Mouse (Mus musculus) kidney, embryonic 14.5 days (tissue): Measurements from ENCODE around the gene Vcan. TPM values are rescaled to one million over a fixed set of nuclear protein-coding genes. Genes with fewer than 3 reads are reported as not detected.

Experiments used
- ATAC-seq: fragments of 200-750 bp; cut with Nextera tagmentation; 2 replicates; pipeline ENCODE4 v1.8.0; 2017; ENCODE audit warnings: moderate number of reproducible peaks, mild to moderate bottlenecking, moderate TSS enrichment, moderate library complexity; ENCODE audit not compliant: low FRiP score, low TSS enrichment
- H3K27ac ChIP-seq: fragments of 300-500 bp; sonication (generic); 2 replicates; pipeline ENCODE4 v1.5.1; 2014; ENCODE audit warnings: low read depth, mild to moderate bottlenecking, low read length, moderate library complexity, mixed read lengths
- H3K27me3 ChIP-seq: fragments of 300-500 bp; sonication (generic); 2 replicates; pipeline ENCODE4 v1.6.1; 2014; ENCODE audit warnings: mild to moderate bottlenecking, low read length; ENCODE audit not compliant: control insufficient read depth, insufficient read depth
- H3K36me3 ChIP-seq: fragments of 300-500 bp; sonication (generic); 2 replicates; pipeline ENCODE4 v1.6.1; 2014; ENCODE audit warnings: low read length, mixed read lengths; ENCODE audit not compliant: control insufficient read depth, insufficient read depth
- H3K4me1 ChIP-seq: fragments of 300-500 bp; sonication (generic); 2 replicates; pipeline ENCODE4 v1.6.1; 2014; ENCODE audit warnings: low read length, mixed read lengths; ENCODE audit not compliant: control insufficient read depth, insufficient read depth
- H3K4me2 ChIP-seq: fragments of 300-500 bp; sonication (generic); replicated peaks from 2 replicates; pipeline ENCODE4 v1.6.1; 2014; ENCODE audit warnings: low read depth, mild to moderate bottlenecking, low read length
- H3K4me3 ChIP-seq: fragments of 300-500 bp; sonication (generic); 2 replicates; pipeline ENCODE4 v1.5.1; 2014; ENCODE audit warnings: mild to moderate bottlenecking, low read length
- H3K9ac ChIP-seq: fragments of 300-500 bp; sonication (generic); 2 replicates; pipeline ENCODE4 v1.6.1; 2014; ENCODE audit warnings: low read depth, mild to moderate bottlenecking, low read length, moderate library complexity
- H3K9me3 ChIP-seq: fragments of 300-500 bp; sonication (generic); 2 replicates; pipeline ENCODE4 v1.6.1; 2016; ENCODE audit warnings: low read length; ENCODE audit not compliant: control insufficient read depth
- WGBS: fragments of 180-500 bp; shearing (Covaris S2); extraction: QIAGEN DNeasy Blood & Tissue Kit; methylation state at CpG from one replicate; pipeline ENCODE4 v1.1.7; 2014; 5-methylcytosine and 5-hydroxymethylcytosine counted together
- polyA plus RNA-seq: library from polyadenylated mRNA; unstranded; fragments of >200 nt; fragmentation: Nextera tagmentation; extraction: Ambion mirVana; gene quantifications from 2 replicates; pipeline ENCODE4 v1.2.1, GENCODE M21; 2014

Gene Vcan
- polyA plus RNA-seq, 1 experiment from 2014 or later, result 121 TPM

DNA sequence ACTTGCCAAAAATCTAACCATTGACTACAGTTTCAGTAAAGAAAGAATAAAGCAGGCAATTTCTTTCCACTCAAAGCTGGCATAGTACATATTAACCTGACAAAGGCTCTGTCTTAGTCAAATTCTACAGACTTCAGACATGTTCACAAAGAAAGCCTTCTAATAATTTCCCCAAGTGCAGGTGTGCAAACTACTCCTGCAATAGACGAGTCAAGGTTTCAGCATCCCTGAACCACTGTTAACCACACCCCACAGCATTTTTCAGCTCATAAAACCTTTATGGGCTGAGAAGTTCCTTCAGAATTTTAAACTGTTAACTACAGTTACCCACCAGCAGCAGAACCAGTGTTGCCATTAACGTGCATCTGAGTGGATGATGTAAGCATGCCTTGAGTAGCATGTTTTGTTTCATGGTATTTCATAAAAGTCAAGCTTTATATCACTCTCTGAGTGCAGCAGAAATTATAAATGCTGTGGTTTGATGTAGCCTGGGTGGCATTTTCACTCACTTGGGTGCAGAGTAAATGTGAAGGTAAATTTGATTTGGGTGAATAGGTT, 42.2 kb downstream of the Vcan start:
- peaks cover 40% of the 10 kb centered on the region for H3K36me3 ChIP-seq
- H3K4me3 ChIP-seq, result no peak overlapping the region
- no peaks in the 10 kb centered on the region for H3K4me1 ChIP-seq
- H3K27ac ChIP-seq, result no peak overlapping the region
- no peak for ATAC-seq
- H3K4me2 ChIP-seq, result no peak overlapping the region
- WGBS, result 84% methylated on average over 2 of the region's 2 CpGs
- no peak overlapping the region for H3K9ac ChIP-seq
- no peaks in the 10 kb centered on the region for H3K27me3 ChIP-seq
- H3K9me3 ChIP-seq, result peaks cover 3% of the 10 kb centered on the region; the same call in 1 of the 2 replicates

DNA sequence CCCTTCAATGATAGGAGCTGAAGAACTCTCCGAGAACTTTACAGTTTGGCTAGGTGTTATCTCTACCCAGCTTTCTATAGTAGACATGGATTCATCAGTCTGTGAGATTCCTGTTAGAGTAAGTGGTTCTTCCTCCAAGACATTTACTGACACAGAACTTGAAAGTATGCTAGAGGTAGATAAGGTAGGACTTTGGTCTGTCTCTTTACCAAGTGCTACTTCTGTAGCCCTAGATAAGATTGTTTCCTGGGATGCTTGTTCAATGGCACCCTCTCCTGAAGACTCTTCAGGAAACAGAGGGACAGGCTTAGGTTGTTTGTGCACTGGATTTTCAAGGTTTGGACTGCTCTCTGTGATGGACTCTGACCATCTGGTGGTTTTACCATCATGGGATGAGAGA, 49.7 kb downstream of the Vcan start:
- Histone ChIP-seq H3K9ac (no peak overlapping the region), H3K4me3 (no peak overlapping the region), H3K9me3 (no peaks in the 10 kb centered on the region), H3K36me3 (peaks cover 46% of the 10 kb centered on the region), H3K4me2 (no peak overlapping the region), H3K27ac (no peak overlapping the region), H3K4me1 (no peaks in the 10 kb centered on the region), H3K27me3 (no peaks in the 10 kb centered on the region)
- ATAC-seq, result no peak
- 93% methylated on average over 1 of the region's 1 CpGs for WGBS

DNA sequence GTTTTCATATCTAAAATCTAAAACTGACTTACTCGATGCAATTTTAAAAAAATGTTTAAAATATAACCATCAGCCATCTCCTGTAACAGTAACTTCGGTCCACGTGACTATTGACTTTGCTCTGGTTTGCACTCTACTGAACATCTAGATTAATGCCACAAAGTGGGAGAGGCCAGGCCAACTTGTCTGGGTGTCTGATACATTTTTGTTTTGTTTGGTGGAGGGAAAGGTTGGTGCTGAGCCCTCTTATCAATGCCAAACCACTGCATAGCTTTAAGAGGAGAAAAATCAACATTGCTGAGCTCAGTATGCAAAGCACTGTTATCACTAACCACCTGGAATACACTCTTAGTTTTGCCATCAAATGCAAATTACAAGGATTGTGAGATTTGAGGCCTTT, 58.8 kb downstream of the Vcan start:
- no peaks in the 10 kb centered on the region for H3K4me1 ChIP-seq
- H3K36me3 ChIP-seq, result peaks cover 50% of the 10 kb centered on the region
- no peak overlapping the region for H3K27ac ChIP-seq
- H3K4me2 ChIP-seq, result no peak overlapping the region
- H3K4me3 ChIP-seq, result no peak overlapping the region
- no peak overlapping the region for H3K9ac ChIP-seq
- no peak for ATAC-seq
- no peaks in the 10 kb centered on the region for H3K27me3 ChIP-seq
- 94% methylated on average over 3 of the region's 3 CpGs for WGBS
- no peaks in the 10 kb centered on the region for H3K9me3 ChIP-seq

DNA sequence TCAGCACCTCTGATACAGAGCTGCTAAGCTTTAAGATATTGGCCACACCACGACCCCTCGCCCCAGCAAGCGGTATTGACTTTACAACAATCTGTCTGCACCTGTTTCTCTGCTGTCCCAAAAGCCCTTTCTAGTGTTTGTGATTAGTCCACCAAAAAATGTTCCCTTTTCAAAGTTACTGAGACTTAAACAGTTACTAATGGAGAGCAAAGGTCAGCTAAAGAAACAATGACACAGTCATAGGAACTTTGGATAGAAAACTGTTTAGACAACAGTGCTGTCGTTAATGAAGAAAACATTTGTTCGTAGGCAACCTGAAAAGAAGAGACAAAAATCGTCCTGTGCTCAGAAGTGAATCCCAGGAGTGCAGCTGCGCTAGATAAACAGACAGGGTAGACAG, 60.1 kb downstream of the Vcan start:
- no peak overlapping the region for H3K9ac ChIP-seq
- no peaks in the 10 kb centered on the region for H3K9me3 ChIP-seq
- H3K27ac ChIP-seq, result no peak overlapping the region
- no peaks in the 10 kb centered on the region for H3K27me3 ChIP-seq
- 89% methylated on average over 7 of the region's 7 CpGs for WGBS
- no peaks in the 10 kb centered on the region for H3K4me1 ChIP-seq
- H3K36me3 ChIP-seq, result peaks cover 55% of the 10 kb centered on the region
- H3K4me3 ChIP-seq, result no peak overlapping the region
- H3K4me2 ChIP-seq, result no peak overlapping the region
- no peak for ATAC-seq

DNA sequence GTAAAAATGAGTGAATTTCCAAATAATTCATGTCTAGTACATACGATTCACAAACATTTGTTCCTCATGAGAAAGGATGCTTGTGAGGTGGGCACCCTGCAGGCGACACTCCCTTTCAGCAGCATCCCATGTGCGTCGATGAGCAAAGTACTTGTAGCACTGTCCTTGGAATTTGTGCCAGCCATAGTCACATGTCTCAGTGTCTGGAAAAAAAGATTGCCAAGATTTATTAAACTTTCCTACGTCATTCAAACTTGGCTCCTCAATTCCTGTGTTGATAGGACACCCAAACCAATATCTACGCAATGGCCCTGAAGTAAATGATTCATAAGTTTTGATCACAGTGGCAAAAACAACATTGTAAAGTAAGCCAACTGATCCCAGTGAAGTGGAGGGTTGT, 62.6 kb downstream of the Vcan start:
- H3K9me3 ChIP-seq, result no peaks in the 10 kb centered on the region
- peaks cover 64% of the 10 kb centered on the region for H3K36me3 ChIP-seq
- H3K4me1 ChIP-seq, result no peaks in the 10 kb centered on the region
- no peak overlapping the region for H3K4me2 ChIP-seq
- no peak for ATAC-seq
- H3K9ac ChIP-seq, result no peak overlapping the region
- 94% methylated on average over 6 of the region's 6 CpGs for WGBS
- H3K4me3 ChIP-seq, result no peak overlapping the region
- H3K27me3 ChIP-seq, result no peaks in the 10 kb centered on the region
- no peak overlapping the region for H3K27ac ChIP-seq

DNA sequence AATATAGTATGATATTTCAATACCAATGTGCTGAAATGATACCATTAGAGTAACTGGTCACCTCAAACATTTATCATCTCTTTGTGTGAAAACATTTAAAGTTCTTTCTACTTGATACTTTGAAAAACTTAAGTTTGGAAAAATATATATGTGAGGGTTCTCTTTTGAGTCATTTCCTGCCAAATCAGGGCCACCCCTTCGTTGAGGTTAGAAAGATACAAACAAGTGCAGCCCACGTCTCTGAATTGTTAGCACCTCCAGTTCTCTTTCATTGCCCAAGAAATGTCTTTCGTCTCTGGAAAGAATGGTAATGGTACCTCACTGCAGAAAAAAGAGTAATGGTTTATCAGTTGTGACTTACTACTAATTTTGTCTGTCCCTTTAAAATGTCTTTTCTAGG, 71.8 kb downstream of the Vcan start:
- WGBS, result 82% methylated on average over 3 of the region's 3 CpGs

DNA sequence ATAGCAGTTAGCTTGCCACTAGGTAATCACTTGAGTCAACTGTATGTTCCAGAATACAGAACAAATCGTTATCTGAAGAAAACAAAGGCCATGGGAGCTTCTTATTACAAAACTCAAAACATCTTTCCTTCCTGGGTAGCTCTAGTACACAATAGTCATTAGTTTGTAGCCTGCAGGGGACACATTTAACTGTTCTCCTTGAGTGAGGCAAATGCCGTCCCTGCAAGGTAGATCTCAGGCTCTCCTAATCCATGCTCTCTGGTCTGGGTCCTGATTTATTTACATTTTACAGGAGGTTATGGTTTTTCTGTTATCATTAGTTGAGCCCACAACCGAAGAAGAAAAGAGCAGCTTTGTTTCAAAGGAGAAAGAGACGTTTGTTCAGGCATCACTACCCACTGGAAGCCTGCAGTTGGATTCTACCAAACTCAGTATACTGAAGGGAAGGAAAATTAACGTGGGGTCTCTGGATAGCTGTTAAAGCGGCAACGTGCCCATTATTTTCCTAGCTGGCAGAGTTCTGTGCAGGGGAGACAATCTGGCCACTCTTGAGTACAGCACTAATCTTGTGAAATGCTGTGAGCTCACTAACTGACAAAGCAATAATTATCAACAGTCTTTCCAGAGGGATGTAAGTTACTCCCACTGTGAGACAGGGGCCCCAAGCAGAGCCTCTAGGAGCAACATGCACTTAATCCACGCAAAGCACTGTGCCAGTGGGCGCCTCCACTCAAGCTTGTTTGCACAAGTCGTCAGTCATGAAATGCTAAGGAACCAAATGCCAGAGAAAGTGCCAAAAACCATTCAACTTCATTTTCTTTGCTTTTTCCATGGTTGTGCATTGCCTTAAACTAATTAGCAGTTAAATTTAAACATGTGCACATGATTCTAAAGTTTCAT, 73.1 kb downstream of the Vcan start:
- Histone ChIP-seq H3K27me3 (no peaks in the 10 kb centered on the region), H3K9me3 (no peaks in the 10 kb centered on the region), H3K9ac (no peak overlapping the region), H3K4me1 (no peaks in the 10 kb centered on the region), H3K27ac (no peak overlapping the region), H3K4me3 (no peak overlapping the region), H3K36me3 (peaks cover 18% of the 10 kb centered on the region; the same call in 1 of the 2 replicates), H3K4me2 (no peak overlapping the region)
- ATAC-seq, result no peak
- WGBS, result 68% methylated on average over 10 of the region's 10 CpGs

More for the DNA sequence above, 71.8 kb downstream of the Vcan start:
- no peak overlapping the region for H3K4me3 ChIP-seq
- no peak overlapping the region for H3K9ac ChIP-seq
- H3K4me2 ChIP-seq, result no peak overlapping the region
- no peaks in the 10 kb centered on the region for H3K27me3 ChIP-seq
- no peaks in the 10 kb centered on the region for H3K9me3 ChIP-seq
- ATAC-seq, result no peak
- no peaks in the 10 kb centered on the region for H3K4me1 ChIP-seq
- peaks cover 25% of the 10 kb centered on the region for H3K36me3 ChIP-seq
- no peak overlapping the region for H3K27ac ChIP-seq

DNA sequence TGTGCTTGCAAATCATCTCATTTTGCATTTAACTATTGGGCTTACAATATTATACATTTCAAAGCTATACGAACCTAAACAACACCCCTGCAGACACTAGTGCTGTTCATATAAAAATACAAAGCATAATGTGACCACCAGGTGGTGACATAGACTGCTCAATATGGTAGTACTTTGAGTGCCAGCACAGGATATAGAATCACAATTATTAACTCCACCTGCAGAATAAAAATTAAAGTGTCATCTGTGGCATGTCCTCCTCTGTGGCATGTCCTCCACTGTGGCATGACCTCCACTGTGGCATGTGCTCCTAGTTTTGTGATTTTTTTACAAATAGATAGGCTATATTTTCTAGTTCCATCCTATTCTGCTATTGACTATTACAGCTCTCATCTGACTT, 74.2 kb downstream of the Vcan start:
- Histone ChIP-seq H3K27me3 (no peaks in the 10 kb centered on the region), H3K36me3 (peaks cover 17% of the 10 kb centered on the region; the same call in 1 of the 2 replicates), H3K9me3 (no peaks in the 10 kb centered on the region), H3K27ac (no peak overlapping the region), H3K4me1 (no peaks in the 10 kb centered on the region), H3K4me2 (no peak overlapping the region), H3K4me3 (no peak overlapping the region), H3K9ac (no peak overlapping the region)
- no peak for ATAC-seq
- 88% methylated on average over 1 of the region's 1 CpGs for WGBS

DNA sequence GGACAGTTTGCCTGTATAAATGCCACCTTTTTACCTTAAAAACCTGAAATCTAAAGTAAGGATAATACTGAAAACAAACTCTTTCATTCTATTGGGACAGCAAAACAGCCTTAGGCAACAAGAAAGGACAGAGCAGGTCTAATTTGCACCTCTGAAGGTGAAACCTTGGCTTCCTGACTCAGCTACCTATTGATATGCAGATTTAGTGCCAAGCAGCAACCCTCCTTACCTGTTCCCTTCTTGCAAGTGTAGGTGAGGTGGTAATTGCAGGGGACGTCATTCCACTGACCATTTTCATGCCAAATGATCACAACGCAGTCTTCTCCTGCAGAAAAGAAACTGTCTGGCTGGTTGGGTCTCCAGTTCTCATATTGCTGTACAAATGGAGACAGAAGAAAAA, 80.6 kb downstream of the Vcan start:
- H3K27me3 ChIP-seq, result no peaks in the 10 kb centered on the region
- peaks cover 29% of the 10 kb centered on the region; the same call in 1 of the 2 replicates for H3K36me3 ChIP-seq
- H3K4me2 ChIP-seq, result no peak overlapping the region
- no peak for ATAC-seq
- WGBS, result 74% methylated on average over 2 of the region's 2 CpGs
- H3K9me3 ChIP-seq, result no peaks in the 10 kb centered on the region
- no peak overlapping the region for H3K9ac ChIP-seq
- no peaks in the 10 kb centered on the region for H3K4me1 ChIP-seq
- no peak overlapping the region for H3K4me3 ChIP-seq
- H3K27ac ChIP-seq, result no peak overlapping the region
